Mouse (Mus musculus) macrophage (primary cell): ENCODE data around the gene Dlg2. TPM values are rescaled to one million over a fixed set of nuclear protein-coding genes. Genes with fewer than 3 reads are reported as not detected.

Experiments
- H3K27ac ChIP-seq: fragments of 350-480 bp; formaldehyde crosslinking; 2 replicates; pipeline ENCODE4 v1.9.0; 2021
- H3K36me3 ChIP-seq: fragments of 350-480 bp; formaldehyde crosslinking; 2 replicates; pipeline ENCODE4 v1.9.0; 2021; ENCODE audit errors: inconsistent target
- H3K4me3 ChIP-seq: fragments of 350-480 bp; formaldehyde crosslinking; 2 replicates; pipeline ENCODE4 v1.9.0; 2021; ENCODE audit errors: inconsistent target
- H3K79me2 ChIP-seq: fragments of 350-480 bp; formaldehyde crosslinking; 2 replicates; pipeline ENCODE4 v1.9.0; 2021; ENCODE audit errors: inconsistent target
- WGBS: methylation state at CpG from one replicate; pipeline ENCODE4 v1.1.7; 2026; ENCODE audit warnings: inconsistent platforms; ENCODE audit not compliant: missing documents; 5-methylcytosine and 5-hydroxymethylcytosine counted together
- polyA plus RNA-seq: library from polyadenylated mRNA; stranded (reverse); fragments of 250-400 nt; gene quantifications from 3 replicates; pipeline ENCODE4 v1.2.4, GENCODE M21; 2018; ENCODE audit warnings: inconsistent platforms

Dlg2 gene
- polyA plus RNA-seq, 1 experiment from 2014 or later: 0.13 TPM

DNA sequence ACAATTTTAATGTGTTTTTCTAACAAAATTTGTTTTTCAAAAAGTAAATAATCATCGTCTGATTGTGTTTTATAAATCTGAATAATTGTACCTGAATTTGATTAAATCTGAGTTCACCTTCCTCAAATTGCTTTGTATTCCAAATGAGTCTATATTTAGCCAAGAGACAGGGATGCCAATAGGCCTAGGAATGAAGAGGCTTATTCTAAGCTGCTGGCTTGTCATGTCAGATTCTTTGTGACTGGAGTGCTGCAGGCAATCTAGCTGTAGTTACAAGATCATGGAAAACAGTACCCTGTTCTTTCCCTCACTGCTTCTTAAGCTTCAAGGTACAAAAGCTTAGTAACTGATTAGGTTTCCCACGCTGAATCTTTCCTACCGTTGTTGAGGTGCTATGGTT lies 811.9 kb downstream of the Dlg2 start:
- WGBS: 88% methylated on average over 3 of the region's 3 CpGs
- no peaks in the 10 kb centered on the region for H3K36me3 ChIP-seq
- no peak overlapping the region for H3K4me3 ChIP-seq
- no peaks in the 10 kb centered on the region for H3K79me2 ChIP-seq
- H3K27ac ChIP-seq: no peak overlapping the region

DNA sequence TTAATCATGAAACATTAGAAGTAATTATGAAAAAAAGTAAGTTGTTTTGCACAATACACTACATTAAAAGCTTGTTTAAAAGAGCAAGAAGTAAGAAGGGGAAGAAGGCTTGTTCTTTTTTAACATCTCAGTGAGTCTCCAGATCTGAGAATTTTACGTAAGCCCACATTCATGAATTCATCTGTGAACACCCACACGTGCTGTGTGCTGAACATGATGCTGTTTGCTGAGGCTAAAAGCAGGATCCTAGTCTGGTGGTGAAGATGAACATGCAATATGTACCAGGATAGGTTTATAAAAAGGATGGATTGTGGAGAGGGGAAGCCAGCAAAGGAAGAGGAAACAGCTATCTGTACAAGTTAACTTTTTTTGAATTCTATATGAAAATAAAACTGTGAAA lies 819.7 kb downstream of the Dlg2 start:
- WGBS: 85% methylated on average over 2 of the region's 2 CpGs
- Histone ChIP-seq H3K27ac (no peak overlapping the region), H3K79me2 (no peaks in the 10 kb centered on the region), H3K4me3 (no peak overlapping the region), H3K36me3 (no peaks in the 10 kb centered on the region)

DNA sequence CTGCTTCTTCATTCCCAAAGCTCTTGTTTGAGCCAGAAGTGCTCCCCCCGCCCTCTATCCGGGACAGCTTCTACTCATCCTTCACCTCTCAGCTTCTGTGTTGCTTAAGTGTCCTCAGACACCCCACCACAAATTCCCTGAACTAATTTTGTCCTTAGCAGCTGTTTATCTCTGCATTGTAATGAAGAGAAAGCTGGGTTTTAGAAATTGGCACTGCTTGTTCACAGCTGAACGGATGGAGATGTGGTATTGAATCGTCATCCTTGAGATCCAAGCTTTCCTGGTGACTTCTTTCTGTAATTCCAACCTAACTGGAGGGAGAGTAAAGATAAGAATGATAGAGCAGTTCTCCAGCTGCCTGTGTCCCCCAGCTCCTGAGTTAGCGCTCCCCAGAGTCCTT lies 834.7 kb downstream of the Dlg2 start:
- WGBS: 83% methylated on average over 5 of the region's 5 CpGs
- H3K4me3 ChIP-seq: no peak overlapping the region
- H3K27ac ChIP-seq: no peak overlapping the region
- H3K79me2 ChIP-seq: no peaks in the 10 kb centered on the region
- no peaks in the 10 kb centered on the region for H3K36me3 ChIP-seq

DNA sequence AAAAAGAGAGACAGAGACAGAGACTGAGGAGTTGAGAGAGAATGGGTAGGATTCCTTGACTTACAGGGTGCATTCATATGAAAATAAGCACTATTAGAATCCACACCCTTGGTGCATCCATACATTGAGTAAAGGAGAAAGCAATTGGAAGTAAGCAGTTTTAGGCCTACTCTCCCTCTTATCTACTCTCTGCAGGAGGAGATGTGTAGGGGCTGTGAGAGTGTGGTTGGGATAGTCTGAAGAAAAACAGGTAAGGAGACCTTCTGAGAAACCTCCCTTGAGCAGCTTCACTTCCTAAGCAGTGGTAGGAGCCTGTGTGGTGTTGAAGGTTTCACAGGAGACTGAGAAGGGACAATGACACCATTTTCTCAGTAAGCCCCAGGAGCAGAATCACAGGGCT lies 868.6 kb downstream of the Dlg2 start:
- Histone ChIP-seq H3K36me3 (no peaks in the 10 kb centered on the region), H3K4me3 (no peak overlapping the region), H3K79me2 (no peaks in the 10 kb centered on the region), H3K27ac (no peak overlapping the region)

DNA sequence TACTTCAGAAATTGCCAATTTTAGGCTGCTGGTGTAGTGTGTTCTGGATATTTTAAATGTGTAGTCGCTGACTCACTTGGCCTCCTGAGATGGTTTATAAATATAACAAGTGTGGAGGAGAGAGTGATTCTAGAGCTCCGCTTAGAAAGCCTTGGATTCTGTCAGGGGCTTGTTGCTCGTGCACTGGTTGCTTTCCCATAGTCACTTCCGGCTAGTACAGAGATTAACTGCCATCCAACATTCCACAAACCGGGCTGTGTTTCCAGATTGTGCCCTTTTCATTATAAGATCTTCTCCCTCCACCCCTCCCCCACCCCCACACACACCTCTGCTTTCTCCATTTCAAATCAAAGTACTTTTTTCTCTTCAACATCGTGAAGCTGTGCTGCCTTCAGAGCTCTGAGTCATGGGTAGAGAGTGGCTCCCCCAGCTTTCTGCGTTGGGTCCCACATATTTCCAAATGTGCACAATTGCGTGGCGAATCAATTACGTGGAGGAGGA lies 893.4 kb downstream of the Dlg2 start:
- 75% methylated on average over 10 of the region's 10 CpGs for WGBS
- Histone ChIP-seq H3K4me3 (no peak overlapping the region), H3K79me2 (no peaks in the 10 kb centered on the region), H3K27ac (no peak overlapping the region), H3K36me3 (no peaks in the 10 kb centered on the region)

DNA sequence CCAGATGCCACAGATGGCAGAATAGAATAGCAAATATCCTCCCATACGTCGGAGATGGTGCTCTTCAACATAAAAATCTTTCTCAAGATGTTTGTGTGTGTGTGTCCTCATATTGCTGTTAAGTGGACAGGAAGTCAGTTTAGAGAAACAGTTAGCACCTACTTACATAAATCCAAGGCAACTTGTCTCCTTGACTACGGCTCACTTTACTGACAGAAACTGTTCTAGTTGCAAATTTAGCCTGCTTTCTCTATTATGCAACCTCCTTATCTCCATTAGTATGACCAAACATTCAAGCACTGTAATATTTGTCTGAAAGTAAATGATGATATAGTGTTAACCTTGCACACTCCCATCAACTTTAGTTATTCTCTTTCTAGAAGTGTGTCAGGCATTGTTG lies 905.8 kb downstream of the Dlg2 start:
- no peaks in the 10 kb centered on the region for H3K79me2 ChIP-seq
- no peak overlapping the region for H3K27ac ChIP-seq
- H3K4me3 ChIP-seq: no peak overlapping the region
- 79% methylated on average over 3 of the region's 3 CpGs for WGBS
- H3K36me3 ChIP-seq: no peaks in the 10 kb centered on the region

DNA sequence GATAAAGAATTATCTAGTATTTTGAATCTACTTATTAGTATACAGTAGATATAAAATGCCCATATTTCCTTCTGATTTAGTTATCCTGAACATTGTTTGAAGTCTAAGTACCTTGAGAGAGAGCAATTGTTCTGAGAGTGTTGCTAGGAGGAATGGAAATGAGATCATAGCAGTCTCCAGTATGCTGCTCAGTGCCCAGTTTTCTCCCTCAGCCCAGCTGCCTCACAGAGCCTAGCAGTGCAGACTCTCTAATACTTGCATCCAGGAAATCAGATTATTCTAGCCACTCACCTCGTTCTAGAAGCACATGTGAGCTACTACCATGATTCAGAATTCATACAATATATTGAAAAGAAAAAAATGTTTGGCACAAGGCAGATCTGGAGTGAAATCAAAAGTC lies 907.4 kb downstream of the Dlg2 start:
- Histone ChIP-seq H3K4me3 (no peak overlapping the region), H3K36me3 (no peaks in the 10 kb centered on the region), H3K79me2 (no peaks in the 10 kb centered on the region), H3K27ac (no peak overlapping the region)
- WGBS: 38% methylated on average over 1 of the region's 1 CpGs

DNA sequence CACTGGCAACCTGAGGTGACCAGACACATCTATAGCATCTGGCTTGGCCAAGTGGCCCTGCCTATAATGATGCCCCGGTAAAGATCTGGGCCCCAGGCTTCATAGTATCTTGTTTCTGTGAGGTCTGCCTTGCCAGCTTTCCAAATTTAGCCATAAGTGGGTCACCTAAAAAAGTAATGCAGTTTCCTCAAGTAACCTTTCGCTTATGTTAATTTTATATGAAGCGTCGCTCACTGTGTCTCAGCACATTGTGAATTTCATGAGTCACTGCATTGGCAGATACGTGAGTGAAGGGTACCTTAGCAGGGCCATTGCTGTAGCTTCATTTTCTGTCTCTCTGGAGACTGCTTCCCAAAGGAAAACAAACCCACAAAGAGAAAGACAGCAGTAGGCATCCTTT lies 912.8 kb downstream of the Dlg2 start:
- Histone ChIP-seq H3K36me3 (no peaks in the 10 kb centered on the region), H3K79me2 (no peaks in the 10 kb centered on the region), H3K4me3 (no peak overlapping the region), H3K27ac (no peak overlapping the region)
- 88% methylated on average over 5 of the region's 5 CpGs for WGBS

DNA sequence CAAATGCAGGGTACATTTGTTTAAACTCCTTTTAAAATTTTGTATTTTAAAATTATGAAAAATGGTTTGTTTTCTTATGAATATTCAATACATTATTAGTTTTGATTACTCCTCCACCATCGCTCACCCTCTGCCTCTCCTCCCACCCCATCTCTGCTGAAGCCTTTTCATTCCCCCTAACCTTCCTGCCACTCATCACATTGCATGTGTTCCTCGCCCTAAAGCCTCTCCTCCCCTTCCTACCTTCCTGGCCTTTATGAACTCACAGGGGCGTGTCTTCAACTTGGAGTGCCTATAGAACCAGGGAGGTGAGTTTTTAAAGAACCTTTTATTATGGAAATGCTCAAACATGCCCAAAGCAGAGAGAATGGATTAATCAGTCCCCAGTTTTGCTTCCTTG lies 921.4 kb downstream of the Dlg2 start:
- no peak overlapping the region for H3K27ac ChIP-seq
- H3K36me3 ChIP-seq: no peaks in the 10 kb centered on the region
- no peaks in the 10 kb centered on the region for H3K79me2 ChIP-seq
- 49% methylated on average over 3 of the region's 3 CpGs for WGBS
- H3K4me3 ChIP-seq: no peak overlapping the region

DNA sequence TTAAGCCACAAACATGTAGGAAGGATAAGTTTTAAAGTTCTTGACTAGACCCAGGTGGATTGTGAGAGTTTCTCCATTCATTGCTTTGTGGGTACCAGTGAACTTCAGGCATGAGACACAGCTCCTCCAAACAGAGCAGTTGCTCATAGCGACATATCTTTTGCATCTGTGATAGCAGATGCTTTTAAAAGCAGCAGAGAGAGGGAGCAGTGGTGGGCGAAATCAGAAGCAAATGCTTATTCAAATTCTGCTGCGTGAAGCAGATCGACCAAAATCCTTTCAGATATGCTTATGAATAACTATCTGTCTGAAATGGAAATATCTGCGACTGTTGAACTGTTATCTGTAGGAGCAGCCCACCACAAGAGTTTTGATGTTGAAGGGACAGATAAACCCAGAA lies 935.6 kb downstream of the Dlg2 start:
- Histone ChIP-seq H3K4me3 (no peak overlapping the region), H3K79me2 (no peaks in the 10 kb centered on the region), H3K27ac (no peak overlapping the region), H3K36me3 (no peaks in the 10 kb centered on the region)
- WGBS: 87% methylated on average over 5 of the region's 5 CpGs

DNA sequence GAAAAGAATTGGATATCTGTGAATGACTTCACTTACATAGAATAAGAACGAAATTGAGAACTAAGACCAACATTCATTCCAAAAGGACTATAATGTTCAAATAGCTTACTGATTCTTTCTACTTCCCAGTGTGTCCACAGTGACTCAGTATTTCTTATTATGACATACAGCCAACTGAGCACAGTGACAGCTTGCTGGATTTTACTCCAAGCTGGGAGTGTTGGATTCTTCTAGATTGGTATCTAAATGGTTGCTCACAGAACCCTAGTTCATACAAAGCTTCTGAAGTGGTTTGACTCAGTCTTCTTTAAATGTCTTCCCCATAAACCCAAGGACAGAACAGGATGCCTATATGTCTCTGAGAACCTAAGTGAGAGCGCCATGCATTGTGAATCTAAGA lies 937.7 kb downstream of the Dlg2 start:
- Histone ChIP-seq H3K4me3 (no peak overlapping the region), H3K79me2 (no peaks in the 10 kb centered on the region), H3K36me3 (no peaks in the 10 kb centered on the region), H3K27ac (no peak overlapping the region)
- WGBS: 76% methylated on average over 2 of the region's 2 CpGs

DNA sequence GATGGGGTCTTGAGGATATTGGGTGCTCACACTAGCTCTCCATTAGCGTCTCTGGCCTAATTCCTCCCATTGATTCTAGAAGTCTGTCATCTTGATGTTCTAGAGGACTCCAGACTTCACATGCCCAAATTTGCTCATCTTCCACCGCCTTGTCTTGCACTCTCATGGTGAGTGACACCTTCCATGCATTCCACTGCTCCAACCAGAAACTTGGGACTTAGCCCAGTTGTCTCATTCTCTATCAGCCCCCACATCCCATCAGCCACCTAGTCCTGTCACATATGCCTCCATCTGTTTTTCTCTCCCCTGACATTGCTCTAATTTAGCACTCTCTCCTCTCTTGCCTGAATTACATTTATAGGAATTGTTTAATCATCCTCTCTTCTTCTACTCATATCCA lies 938.3 kb downstream of the Dlg2 start:
- 86% methylated on average over 2 of the region's 2 CpGs for WGBS
- H3K27ac ChIP-seq: no peak overlapping the region
- no peaks in the 10 kb centered on the region for H3K79me2 ChIP-seq
- H3K36me3 ChIP-seq: no peaks in the 10 kb centered on the region
- no peak overlapping the region for H3K4me3 ChIP-seq

DNA sequence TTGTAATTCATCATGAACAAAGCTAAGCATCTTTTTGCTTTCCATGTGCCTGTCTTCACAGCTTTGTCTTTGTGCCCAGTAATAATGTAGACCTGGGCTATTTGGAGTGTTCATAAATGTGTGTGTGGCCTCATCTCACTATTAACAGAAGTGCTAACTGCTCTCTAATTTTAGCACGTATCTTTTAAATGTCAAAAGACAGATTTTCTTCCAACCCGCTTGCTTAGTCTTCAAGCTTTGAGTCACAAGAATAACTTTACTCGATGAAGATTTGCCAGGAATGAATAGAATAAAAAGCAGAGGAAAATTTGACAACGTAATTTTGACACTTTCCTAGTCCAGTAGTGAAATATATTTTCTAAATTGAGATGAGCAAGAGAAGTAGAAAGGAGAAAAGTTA lies 943.7 kb downstream of the Dlg2 start:
- Histone ChIP-seq H3K36me3 (no peaks in the 10 kb centered on the region), H3K4me3 (no peak overlapping the region), H3K79me2 (no peaks in the 10 kb centered on the region), H3K27ac (no peak overlapping the region)
- WGBS: 83% methylated on average over 4 of the region's 4 CpGs

DNA sequence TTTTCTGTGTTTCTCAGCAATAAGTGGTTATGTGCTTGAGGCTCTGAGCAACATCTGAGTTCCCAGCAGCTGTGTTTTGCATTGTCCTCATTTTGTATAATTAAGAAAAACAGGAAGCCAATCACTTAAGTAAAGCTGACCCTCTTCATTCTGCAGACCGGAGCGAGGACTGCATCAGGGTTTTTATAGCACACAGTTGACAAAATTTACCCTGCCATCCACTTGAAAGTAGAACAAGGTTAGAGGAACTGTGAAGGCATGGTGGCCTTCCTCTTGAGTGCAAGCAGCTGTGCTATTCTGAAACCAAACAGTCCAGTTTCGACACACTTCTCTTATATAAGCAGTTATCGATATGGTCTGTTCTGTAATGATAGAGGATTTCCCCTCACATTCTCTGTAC lies 947.3 kb downstream of the Dlg2 start:
- WGBS: 80% methylated on average over 4 of the region's 4 CpGs
- Histone ChIP-seq H3K27ac (no peak overlapping the region), H3K79me2 (no peaks in the 10 kb centered on the region), H3K36me3 (no peaks in the 10 kb centered on the region), H3K4me3 (no peak overlapping the region)

DNA sequence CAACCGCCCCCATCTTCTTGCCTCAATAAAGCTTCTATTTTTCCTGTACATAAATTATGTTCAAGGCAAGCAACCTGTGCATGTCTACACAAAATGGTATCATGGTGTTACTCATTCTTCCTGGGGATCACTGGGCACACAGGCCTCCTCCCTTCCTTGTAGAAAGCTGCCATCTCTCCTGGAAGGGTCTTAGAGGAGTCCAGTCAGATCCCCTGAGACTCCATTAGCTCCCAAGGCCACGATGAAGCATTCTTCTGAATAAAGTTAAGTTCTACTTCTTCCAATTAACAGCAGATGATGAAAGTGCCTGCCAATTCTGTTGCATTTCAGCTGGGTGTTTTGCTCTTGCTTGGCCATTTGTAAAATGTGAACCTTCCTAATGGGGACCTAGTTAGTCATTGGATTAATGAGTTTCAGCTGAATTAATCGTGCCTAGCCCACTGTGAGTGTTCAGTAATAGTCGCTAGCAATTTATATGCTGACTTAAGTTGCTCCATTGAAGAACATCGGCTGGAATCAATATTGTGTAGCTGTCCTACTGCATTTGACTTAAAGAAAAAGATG lies 953.3 kb downstream of the Dlg2 start:
- Histone ChIP-seq H3K79me2 (no peaks in the 10 kb centered on the region), H3K27ac (no peak overlapping the region), H3K36me3 (no peaks in the 10 kb centered on the region), H3K4me3 (no peak overlapping the region)
- WGBS: 89% methylated on average over 5 of the region's 5 CpGs

DNA sequence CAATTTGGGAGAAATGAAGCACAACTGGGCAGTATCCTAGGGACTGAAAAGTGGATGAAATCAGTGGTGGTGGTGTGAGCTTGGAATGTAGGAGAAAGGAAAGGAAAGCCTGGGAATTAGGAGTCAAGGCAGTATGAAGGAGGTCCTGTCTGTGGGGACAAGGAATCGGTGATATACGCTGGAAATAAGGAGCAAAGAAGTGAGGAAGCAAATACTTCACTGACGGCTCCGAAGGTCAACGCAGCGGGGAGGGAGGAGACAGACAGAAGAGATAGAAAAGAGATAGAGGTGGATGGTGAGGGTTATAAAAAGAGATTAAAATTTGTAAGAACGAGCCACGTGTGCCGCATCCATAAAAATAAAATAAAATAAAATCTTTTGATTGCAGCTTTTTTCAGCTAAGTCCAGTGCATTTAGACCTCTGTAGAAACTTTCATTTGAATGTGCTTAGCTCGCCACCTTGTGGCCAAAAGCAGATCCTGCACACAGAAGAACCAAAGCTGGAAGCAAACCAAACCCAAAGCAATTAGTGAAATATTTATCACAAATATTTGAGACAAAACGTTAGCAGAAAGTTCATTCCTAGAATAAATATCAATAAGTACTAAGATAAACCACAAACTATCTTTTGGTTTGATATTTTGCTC lies 955.2 kb downstream of the Dlg2 start:
- 47% methylated on average over 11 of the region's 11 CpGs for WGBS
- Histone ChIP-seq H3K79me2 (no peaks in the 10 kb centered on the region), H3K36me3 (no peaks in the 10 kb centered on the region), H3K4me3 (no peak overlapping the region), H3K27ac (no peak overlapping the region)
